Comparison of ENCODE assay signal across 24 mouse cellular contexts in the genomic region with DNA sequence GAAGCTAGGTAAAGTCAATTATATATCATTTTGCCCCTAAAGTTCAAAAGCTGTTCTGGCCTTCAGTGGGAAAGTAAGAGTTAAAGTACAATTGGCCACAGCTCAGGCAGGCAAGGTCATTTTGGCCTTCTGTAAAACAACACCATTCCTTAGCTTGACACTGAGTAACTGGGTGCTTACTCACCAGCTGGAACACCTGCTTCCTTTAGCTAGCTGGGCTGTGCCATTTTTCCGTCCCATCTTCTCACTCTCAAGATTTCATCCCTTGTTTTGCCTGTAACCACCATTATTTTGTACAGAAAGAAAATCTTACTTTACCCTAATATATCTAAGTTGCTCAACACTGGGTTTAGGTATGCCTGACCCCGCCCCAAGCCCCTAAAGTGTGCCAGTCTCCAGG.
DNase-seq lines count a peak whose midpoint lies in the region; ATAC-seq lines count a peak whose summit lies in the region.
"Had no signal": no experiment of that assay in that cellular context is flagged by ENCODE, and none has a peak within 500 bp of the region (broad histone marks: within the 10 kb centered on the region; RNA-seq: fewer than 3 reads in every experiment).

No protein-coding gene starts in this region.

- H3K27ac ChIP-seq in kidney, embryonic 14.5 days (ENCODE audit: low read depth, low read length) = no peak overlapping the region
- no peak overlapping the region for H3K27ac ChIP-seq in forebrain, embryonic 12.5 days
- H3K27ac ChIP-seq: heart, adult 2 months; hindbrain, postnatal 0 days; left cerebral cortex, adult 2 months; neural tube, embryonic 15.5 days; stomach, embryonic 15.5 days had no signal

- peak; percentile 16 for DNase-seq in adrenal gland, adult 8-10 months
- no peak for DNase-seq in adrenal gland, adult 18-20 months (ENCODE audit: low spot score in 2 of 2)
- DNase-seq in kidney, adult 11 months = peak; percentile 21
- DNase-seq in NIH3T3 (ENCODE audit: low read depth) = peak; percentile 14
- peak; percentile 26 to 31 for DNase-seq in kidney, postnatal 36 days
- DNase-seq in urinary bladder, postnatal 25 days (ENCODE audit: low spot score) = no peak
- DNase-seq: cerebellum, adult 8-10 months; heart, adult 2 months; layer of hippocampus, adult 9-11 months; left cerebral cortex, postnatal 4 days; lung, adult 18-20 months; lung, postnatal 14 days; midbrain, embryonic 14.5 days; thymus, adult 18-20 months; thymus, postnatal 4 days had no signal

- H3K9me3 ChIP-seq in kidney, embryonic 14.5 days (ENCODE audit: control insufficient read depth, low read length) = no peaks in the 10 kb centered on the region
- H3K9me3 ChIP-seq in forebrain, embryonic 12.5 days = no peaks in the 10 kb centered on the region
- H3K9me3 ChIP-seq: neural tube, embryonic 15.5 days; stomach, embryonic 15.5 days had no signal

- H3K4me1 ChIP-seq in kidney, embryonic 14.5 days (ENCODE audit: control insufficient read depth, insufficient read depth, low read length) = no peaks in the 10 kb centered on the region
- H3K4me1 ChIP-seq in forebrain, embryonic 12.5 days = no peaks in the 10 kb centered on the region
- H3K4me1 ChIP-seq: stomach, embryonic 15.5 days had no signal

- no peak overlapping the region for H3K9ac ChIP-seq in kidney, embryonic 14.5 days (ENCODE audit: low read depth, low read length)
- H3K9ac ChIP-seq in forebrain, embryonic 12.5 days = no peak overlapping the region
- H3K9ac ChIP-seq: neural tube, embryonic 15.5 days; stomach, embryonic 15.5 days had no signal

- H3K36me3 ChIP-seq in kidney, embryonic 14.5 days (ENCODE audit: control insufficient read depth, insufficient read depth, low read length) = no peaks in the 10 kb centered on the region
- no peaks in the 10 kb centered on the region for H3K36me3 ChIP-seq in forebrain, embryonic 12.5 days (replicated peaks)
- H3K36me3 ChIP-seq: neural tube, embryonic 15.5 days; stomach, embryonic 15.5 days had no signal

- H3K4me3 ChIP-seq in kidney, embryonic 14.5 days (ENCODE audit: low read length) = no peak overlapping the region
- H3K4me3 ChIP-seq in forebrain, embryonic 12.5 days (replicated peaks) = no peak overlapping the region
- H3K4me3 ChIP-seq: heart, adult 2 months; left cerebral cortex, adult 2 months; neural tube, embryonic 15.5 days; stomach, embryonic 15.5 days had no signal

- WGBS in kidney, embryonic 14.5 days = 75% methylated on average over 2 of the region's 2 CpGs
- WGBS in forebrain, embryonic 12.5 days = 91% methylated on average over 2 of the region's 2 CpGs

- H3K27me3 ChIP-seq in kidney, embryonic 14.5 days (ENCODE audit: control insufficient read depth, insufficient read depth, low read length) = no peaks in the 10 kb centered on the region
- H3K27me3 ChIP-seq in forebrain, embryonic 12.5 days = no peaks in the 10 kb centered on the region
- H3K27me3 ChIP-seq: CH12.LX; neural tube, embryonic 15.5 days; stomach, embryonic 15.5 days had no signal

- no peak overlapping the region for H3K4me2 ChIP-seq in kidney, embryonic 14.5 days (replicated peaks; ENCODE audit: low read depth, low read length)
- H3K4me2 ChIP-seq in forebrain, embryonic 12.5 days = no peak overlapping the region
- H3K4me2 ChIP-seq: liver, embryonic 11.5 days; neural tube, embryonic 15.5 days; stomach, embryonic 15.5 days had no signal

- no peak for ATAC-seq in kidney, embryonic 14.5 days (ENCODE audit: low FRiP score, low TSS enrichment)
- ATAC-seq in forebrain, embryonic 12.5 days (ENCODE audit: low FRiP score) = no peak
- ATAC-seq: forebrain, embryonic 14.5 days; hindbrain, postnatal 0 days had no signal

Comparison
In these comparisons a context has a peak if more than half of its experiments do, and no peak if none do; other contexts are left out.
1. DNase-seq: peak in adrenal gland, adult 8-10 months (single experiment), kidney, adult 11 months (single experiment), NIH3T3 (single experiment) and kidney, postnatal 36 days (2 of 2); none in adrenal gland, adult 18-20 months (0 of 2) and urinary bladder, postnatal 25 days (single experiment).